Mouse (Mus musculus) cerebellum, adult 18-20 months (tissue): ENCODE results near the gene Fbxo45.

Source experiments
- DNase-seq, 2 experiments: peaks; one replicate each; pipeline ENCODE4 v3.0.0; 2021

Gene Fbxo45

DNA sequence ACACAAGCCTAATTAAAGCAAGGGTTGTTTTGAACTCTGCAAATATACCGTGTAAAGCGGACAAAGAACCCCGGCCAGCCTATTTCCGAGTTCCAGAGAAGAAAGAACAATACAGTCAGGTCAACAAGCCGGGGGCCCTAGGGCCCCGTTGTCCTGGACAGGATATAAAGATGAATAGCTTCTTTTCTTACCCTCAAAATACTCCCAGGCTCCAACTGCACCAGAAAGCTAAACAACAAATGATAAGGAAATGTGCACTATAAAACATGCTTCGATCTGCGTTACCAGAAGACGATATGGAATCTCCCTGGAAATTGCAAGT is 46.0 kb downstream of the Fbxo45 start:
- no peak for DNase-seq

DNA sequence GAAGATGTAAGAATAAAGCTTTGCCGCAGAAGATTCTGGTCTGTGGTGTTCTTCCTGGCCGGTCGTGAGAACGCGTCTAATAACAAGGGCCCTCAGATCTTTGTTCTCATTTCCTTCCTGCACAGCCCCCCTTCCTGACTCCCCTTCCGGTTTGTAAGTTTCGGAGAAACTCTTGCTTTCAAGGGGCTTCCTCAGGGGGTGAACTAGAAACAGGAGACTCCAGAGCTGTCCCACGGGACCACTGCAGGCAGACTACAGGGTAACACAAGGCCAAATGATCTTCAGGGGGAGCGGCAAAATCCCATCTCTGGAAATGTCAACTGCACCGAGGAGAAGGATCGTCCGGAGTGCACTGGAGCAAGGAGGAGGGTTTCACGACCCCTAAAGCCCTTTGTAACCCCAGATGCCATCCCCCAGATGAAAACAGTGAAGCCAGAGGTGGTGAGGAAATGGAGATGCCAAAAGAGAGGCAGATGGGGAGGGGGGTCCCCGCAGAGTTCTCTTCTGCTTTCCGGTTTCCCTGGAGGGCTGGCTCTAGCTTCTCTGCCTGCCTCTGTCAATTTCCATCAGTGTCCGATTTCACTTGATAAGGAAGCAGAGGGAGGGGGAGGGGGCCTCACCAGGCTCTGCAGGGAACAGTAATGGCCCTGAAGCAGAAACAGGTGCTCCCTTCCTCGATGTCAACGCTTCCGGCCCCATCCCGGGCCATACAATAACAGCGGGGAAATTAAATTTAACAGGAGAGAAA is 46.5 kb downstream of the Fbxo45 start:
- no peak for DNase-seq

DNA sequence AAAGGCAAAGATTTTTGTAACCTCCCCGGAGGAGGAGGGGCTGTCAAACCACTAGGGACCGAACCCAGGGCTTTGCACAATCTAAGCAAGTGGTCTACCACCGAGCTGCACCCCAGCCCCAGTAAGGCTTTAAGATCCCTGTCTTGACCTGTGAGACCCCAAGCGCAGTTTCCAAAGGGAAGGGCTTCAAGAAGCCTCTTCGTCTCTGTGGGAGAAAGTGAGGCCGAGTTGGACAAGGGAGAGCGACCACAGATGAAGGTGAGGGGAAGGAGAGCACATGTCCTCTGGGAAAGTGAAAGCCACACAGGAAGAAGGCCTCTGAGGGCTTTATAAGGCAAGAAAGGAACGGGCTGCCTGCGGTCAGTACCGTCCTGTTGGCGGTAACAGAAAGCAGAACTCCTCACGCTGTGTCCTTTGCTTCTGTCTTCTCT is 56.9 kb downstream of the Fbxo45 start:
- no peak for DNase-seq

DNA sequence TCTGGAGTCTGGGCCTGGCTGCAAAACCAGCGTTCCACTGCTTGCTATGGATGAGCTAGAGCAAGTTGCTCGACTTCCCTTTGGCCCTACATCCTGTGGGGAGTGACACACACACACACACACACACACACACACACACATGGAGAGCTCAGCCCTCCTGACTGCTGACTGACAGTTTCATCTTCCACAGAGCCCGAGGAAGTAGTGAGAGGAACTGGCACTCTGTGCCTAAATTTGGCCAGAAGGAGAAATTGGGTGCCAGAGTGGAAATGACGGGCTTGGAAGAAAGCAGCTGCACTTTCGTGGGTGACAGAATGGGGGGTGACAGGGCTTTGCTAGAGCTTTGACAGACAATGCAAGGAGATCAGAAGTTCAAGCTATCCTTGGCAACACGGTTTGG is 57.8 kb downstream of the Fbxo45 start:
- DNase-seq = no peak

DNA sequence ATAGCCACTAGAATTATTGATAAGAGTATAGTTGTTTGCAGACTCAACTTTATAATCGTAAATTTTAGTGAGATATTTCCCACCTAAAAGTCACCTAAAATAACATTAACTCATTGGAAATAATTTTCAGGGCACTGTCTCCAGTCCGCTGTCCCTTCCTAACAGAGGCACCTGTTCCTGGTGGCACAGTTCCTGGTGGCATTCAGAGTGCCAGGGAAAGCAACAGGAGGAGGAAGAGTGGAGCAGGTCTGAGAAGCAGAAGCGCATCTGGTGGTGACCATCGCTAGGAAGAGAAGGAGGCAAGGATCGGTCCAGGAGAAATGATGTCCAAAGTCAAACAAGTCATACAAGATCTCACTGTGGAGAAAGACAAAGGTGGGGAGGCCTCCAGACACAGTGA is 60.9 kb downstream of the Fbxo45 start:
- peak; percentile 73 to 86 for DNase-seq
